Mouse (Mus musculus) kidney, postnatal 0 days (tissue): ENCODE measurements at regions not wholly inside any gene's neighbourhood (a gene's known extent, or its start where the extent isn't known, plus 50 kb on each side); places are given as distances from the start of the nearest gene placed in this dataset.

Source experiments
- ATAC-seq: fragments of 200-750 bp; cut with Nextera tagmentation; replicated peaks from 2 replicates; pipeline ENCODE4 v1.8.0; 2017; ENCODE audit warnings: low read depth, moderate number of reproducible peaks, moderate TSS enrichment, moderate library complexity; ENCODE audit not compliant: low FRiP score
- DNase-seq: peaks from one replicate; pipeline ENCODE4 v3.0.0-alpha.2; 2016; ENCODE audit warnings: low spot score
- H3K27ac ChIP-seq: fragments of 300-500 bp; sonication (generic); 2 replicates; pipeline ENCODE4 v1.5.1; 2014; ENCODE audit warnings: mild to moderate bottlenecking
- H3K27me3 ChIP-seq: fragments of 300-500 bp; sonication (generic); 2 replicates; pipeline ENCODE4 v1.6.1; 2014; ENCODE audit warnings: low read length, mixed read lengths; ENCODE audit not compliant: insufficient read depth
- H3K36me3 ChIP-seq: fragments of 300-500 bp; sonication (generic); 2 replicates; pipeline ENCODE4 v1.6.1; 2014; ENCODE audit warnings: low read length, mixed read lengths; ENCODE audit not compliant: insufficient read depth
- H3K4me1 ChIP-seq: fragments of 300-500 bp; sonication (generic); replicated peaks from 2 replicates; pipeline ENCODE4 v1.6.1; 2014; ENCODE audit warnings: antibody characterized with exemption, low read length, mixed read lengths; ENCODE audit not compliant: insufficient read depth
- H3K4me2 ChIP-seq: fragments of 300-500 bp; sonication (generic); 2 replicates; pipeline ENCODE4 v1.6.1; 2014; ENCODE audit warnings: mild to moderate bottlenecking, low read length, moderate library complexity, mixed read lengths
- H3K4me3 ChIP-seq: fragments of 300-500 bp; sonication (generic); replicated peaks from 2 replicates; pipeline ENCODE4 v1.5.1; 2014; ENCODE audit warnings: low read depth, low read length
- H3K9ac ChIP-seq: fragments of 300-500 bp; sonication (generic); 2 replicates; pipeline ENCODE4 v1.6.1; 2014; ENCODE audit warnings: low read depth, low read length
- H3K9me3 ChIP-seq: fragments of 300-500 bp; sonication (generic); replicated peaks from 2 replicates; pipeline ENCODE4 v1.6.1; 2016; ENCODE audit warnings: low read length, inconsistent platforms, mixed read lengths
- CTCF ChIP-seq: IDR thresholded peaks from 2 replicates; pipeline ENCODE4 v1.5.1; 2016; ENCODE audit warnings: antibody characterized with exemption, low read depth, mild to moderate bottlenecking, moderate library complexity
- WGBS: fragments of 180-500 bp; shearing (Covaris S2); extraction: QIAGEN DNeasy Blood & Tissue Kit; methylation state at CpG from one replicate; pipeline ENCODE4 v1.1.7; 2014; 5-methylcytosine and 5-hydroxymethylcytosine counted together

DNA sequence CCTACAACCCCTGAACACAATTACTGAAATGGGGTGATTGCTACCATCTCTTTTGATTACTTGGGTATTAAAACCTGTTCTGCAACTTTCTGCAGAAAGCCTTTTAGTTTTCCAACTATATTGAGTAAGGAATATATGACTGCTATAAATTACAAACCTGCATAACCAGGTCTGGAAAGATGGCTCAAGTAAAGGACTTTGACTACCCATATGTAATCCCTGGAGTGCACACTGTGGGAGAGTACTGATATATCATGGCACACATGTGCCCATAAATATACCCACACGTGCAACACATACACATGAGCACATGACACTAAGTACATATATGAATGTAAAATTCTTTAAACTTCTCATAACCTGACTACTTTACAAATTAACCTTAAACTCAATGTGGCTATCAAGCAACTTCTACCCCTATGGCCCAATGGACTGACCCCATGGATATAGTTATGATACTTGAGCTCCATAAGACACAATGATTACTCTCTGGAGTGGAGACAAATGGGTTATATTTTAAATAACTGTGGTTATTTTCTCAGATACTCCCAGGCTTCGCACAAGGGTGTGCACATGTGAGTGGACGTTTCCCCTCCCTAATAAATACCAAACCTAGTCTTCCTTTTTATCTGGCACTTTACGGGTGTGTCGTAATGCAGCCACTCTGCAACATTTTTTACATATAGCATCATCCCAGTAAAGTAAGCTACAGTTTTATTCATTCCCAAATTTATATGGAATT is 717.1 kb upstream of the 4930412O13Rik start:
- DNase-seq (no peak), ATAC-seq (no peak)
- Histone ChIP-seq H3K9ac (no peak overlapping the region), H3K4me3 (no peak overlapping the region), H3K36me3 (no peaks in the 10 kb centered on the region), H3K4me2 (no peak overlapping the region), H3K27ac (no peak overlapping the region), H3K9me3 (no peaks in the 10 kb centered on the region), H3K27me3 (no peaks in the 10 kb centered on the region), H3K4me1 (no peaks in the 10 kb centered on the region)
- 75% methylated on average over 5 of the region's 5 CpGs for WGBS
- no peak for TF ChIP-seq CTCF

GRCm38 (mm10) chr2:9182127-9182526 is 698.9 kb upstream of the 4930412O13Rik start:
- ATAC-seq, result no peak

GRCm38 (mm10) chr2:9184243-9184642 is 696.8 kb upstream of the 4930412O13Rik start:
- H3K4me1 ChIP-seq, result no peaks in the 10 kb centered on the region
- no peaks in the 10 kb centered on the region for H3K27me3 ChIP-seq
- no peak overlapping the region for H3K4me2 ChIP-seq
- H3K9me3 ChIP-seq, result no peaks in the 10 kb centered on the region
- TF ChIP-seq CTCF, result no peak
- no peak for ATAC-seq
- no peak overlapping the region for H3K4me3 ChIP-seq
- no peaks in the 10 kb centered on the region for H3K36me3 ChIP-seq
- no peak overlapping the region for H3K27ac ChIP-seq
- WGBS, result 90% methylated on average over 4 of the region's 4 CpGs
- DNase-seq, result no peak
- H3K9ac ChIP-seq, result no peak overlapping the region

More at GRCm38 (mm10) chr2:9182127-9182526, 698.9 kb upstream of the 4930412O13Rik start:
- peak; percentile 10 for DNase-seq
- Histone ChIP-seq H3K4me2 (no peak overlapping the region), H3K9ac (no peak overlapping the region), H3K4me3 (no peak overlapping the region), H3K4me1 (no peaks in the 10 kb centered on the region), H3K36me3 (no peaks in the 10 kb centered on the region), H3K27me3 (no peaks in the 10 kb centered on the region), H3K9me3 (no peaks in the 10 kb centered on the region), H3K27ac (no peak overlapping the region)
- no peak for TF ChIP-seq CTCF
- 57% methylated on average over 5 of the region's 5 CpGs for whole genome bisulfite sequencing

DNA sequence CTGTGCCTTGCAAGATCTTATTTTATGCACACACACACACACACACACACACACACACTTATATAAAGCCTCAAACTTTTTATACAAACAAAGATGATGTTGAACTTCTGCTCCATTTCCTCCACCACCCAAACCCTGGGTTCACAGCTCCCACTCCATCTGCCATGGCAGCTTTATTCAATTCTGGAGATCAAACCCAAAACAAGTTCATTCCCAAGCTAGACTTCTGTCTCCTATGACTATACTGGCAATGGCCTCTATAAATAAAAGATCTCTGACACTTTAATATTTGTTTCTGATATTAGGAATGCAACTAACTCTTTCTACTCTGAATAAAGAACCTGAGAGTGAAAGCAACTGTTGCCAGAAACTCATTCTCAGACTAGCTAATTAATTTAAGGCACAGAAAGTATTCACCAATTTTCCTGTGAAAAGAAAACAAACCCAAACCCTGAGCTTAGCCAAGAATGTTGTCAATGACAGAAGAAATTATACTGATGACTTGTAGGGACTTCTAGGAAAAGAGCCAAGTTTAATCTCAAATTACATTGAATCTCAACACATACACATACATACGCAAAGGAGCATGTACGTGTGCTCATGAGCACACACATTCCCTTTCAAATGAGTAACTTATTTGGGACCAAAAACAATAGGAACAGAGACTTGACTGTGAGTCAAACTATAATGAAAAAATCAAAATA is 695.1 kb upstream of the 4930412O13Rik start:
- DNase-seq (peak; percentile 86), ATAC-seq (no peak)
- H3K4me2 ChIP-seq, result no peak overlapping the region
- H3K4me3 ChIP-seq, result no peak overlapping the region
- H3K27ac ChIP-seq, result no peak overlapping the region
- H3K27me3 ChIP-seq, result no peaks in the 10 kb centered on the region
- no peaks in the 10 kb centered on the region for H3K36me3 ChIP-seq
- WGBS, result 36% methylated on average over 2 of the region's 2 CpGs
- H3K9me3 ChIP-seq, result no peaks in the 10 kb centered on the region
- no peak for TF ChIP-seq CTCF
- H3K9ac ChIP-seq, result no peak overlapping the region
- no peaks in the 10 kb centered on the region for H3K4me1 ChIP-seq

DNA sequence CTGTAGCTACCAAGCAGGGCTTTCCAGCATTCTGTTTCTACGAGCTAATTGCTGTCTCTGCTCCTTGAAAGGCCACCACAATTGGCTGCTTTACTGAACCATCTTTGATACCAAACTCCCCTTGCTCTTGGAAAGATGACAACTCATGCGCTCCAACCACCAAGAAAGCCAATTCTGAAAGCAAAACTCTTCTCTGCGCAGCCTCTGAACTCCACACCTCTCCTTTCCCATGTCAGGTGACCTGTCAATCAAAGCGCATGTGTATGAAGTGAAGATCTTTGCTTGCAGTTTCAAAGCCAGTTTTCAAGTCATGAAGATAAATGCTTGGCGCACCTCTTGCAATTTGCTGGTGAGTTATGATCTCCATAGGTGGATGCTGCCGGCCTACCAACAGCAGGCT is 687.9 kb upstream of the 4930412O13Rik start:
- ATAC-seq, result no peak
- no peak overlapping the region for H3K4me2 ChIP-seq
- no peak for TF ChIP-seq CTCF
- H3K27ac ChIP-seq, result no peak overlapping the region
- H3K27me3 ChIP-seq, result no peaks in the 10 kb centered on the region
- no peak overlapping the region for H3K9ac ChIP-seq
- DNase-seq, result no peak
- H3K9me3 ChIP-seq, result no peaks in the 10 kb centered on the region
- no peaks in the 10 kb centered on the region for H3K36me3 ChIP-seq
- H3K4me3 ChIP-seq, result no peak overlapping the region
- WGBS, result 87% methylated on average over 6 of the region's 6 CpGs
- no peaks in the 10 kb centered on the region for H3K4me1 ChIP-seq

GRCm38 (mm10) chr2:9197025-9197424 is 684.0 kb upstream of the 4930412O13Rik start:
- Histone ChIP-seq H3K27me3 (no peaks in the 10 kb centered on the region), H3K4me1 (no peaks in the 10 kb centered on the region), H3K27ac (no peak overlapping the region), H3K9me3 (no peaks in the 10 kb centered on the region), H3K4me2 (no peak overlapping the region), H3K4me3 (no peak overlapping the region), H3K36me3 (no peaks in the 10 kb centered on the region), H3K9ac (no peak overlapping the region)
- ATAC-seq, result no peak
- TF ChIP-seq CTCF, result no peak
- 49% methylated on average over 3 of the region's 3 CpGs for WGBS
- peak; percentile 12 for DNase-seq
